Mouse (Mus musculus) right cerebral cortex, adult 2 months (tissue): Measurements from ENCODE around the gene Gm21981.
"Not testable (repeated sequence)": the region's sequence is repeated elsewhere in the genome, so short reads cannot be mapped to it uniquely, and the experiment has no call there.

ENCODE experiments used
- DNase-seq, 2 experiments: peaks; one replicate each; pipeline ENCODE4 v3.0.0; 2021 to 2022; ENCODE audit warnings: low spot score in 2 of 2

The Gm21981 gene

GRCm38 (mm10) chr17:47664474-47664873 is 29.8 kb downstream of the Gm21981 start:
- no peak for DNase-seq

GRCm38 (mm10) chr17:47663009-47663713 is 31.1 kb downstream of the Gm21981 start:
- no peak for DNase-seq

GRCm38 (mm10) chr17:47658741-47659243 is 35.5 kb downstream of the Gm21981 start:
- no peak for DNase-seq

GRCm38 (mm10) chr17:47657901-47658300 is 36.4 kb downstream of the Gm21981 start:
- DNase-seq: no peak

- no peak for DNase-seq
Measured at GRCm38 (mm10) chr17:47655697-47656096, 38.6 kb downstream of the Gm21981 start.

GRCm38 (mm10) chr17:47654346-47654745 is 39.9 kb downstream of the Gm21981 start:
- DNase-seq: not testable (repeated sequence)

- DNase-seq: no peak
Measured at GRCm38 (mm10) chr17:47651953-47652352, 42.3 kb downstream of the Gm21981 start.

- DNase-seq: no peak
Measured at GRCm38 (mm10) chr17:47648966-47649365, 45.3 kb downstream of the Gm21981 start.

- peak; percentile 38 to 40 for DNase-seq
Measured at GRCm38 (mm10) chr17:47646683-47647082, 47.6 kb downstream of the Gm21981 start.

GRCm38 (mm10) chr17:47642992-47643391 is 51.3 kb downstream of the Gm21981 start:
- DNase-seq: no peak
